Mouse (Mus musculus) frontal cortex, adult 2 months (tissue): ENCODE data around the gene Cbx7. TPM values are rescaled to one million over a fixed set of nuclear protein-coding genes. Genes with fewer than 3 reads are reported as not detected.
A peak's percentile ranks its signal among the peaks of the same experiment; 100 is the strongest.
"Not testable (repeated sequence)": the region's sequence is repeated elsewhere in the genome, so short reads cannot be mapped to it uniquely, and the experiment has no call there.

ENCODE experiments used
- DNase-seq, 2 experiments: peaks; one replicate each; pipeline ENCODE4 v3.0.0; 2022; ENCODE audit warnings: low spot score in 1 of 2; ENCODE audit errors: extremely low spot score in 1 of 2
- polyA plus RNA-seq: library from polyadenylated mRNA; depleted of rRNA; stranded (reverse); fragments of >200 nt; gene quantifications from 2 replicates; pipeline ENCODE4 v1.2.3, GENCODE M21; 2012

Cbx7 gene
- polyA plus RNA-seq, 1 experiment = 58.6 TPM

- no peak for DNase-seq
These were observed 19.7 kb downstream of the Cbx7 start for GRCm38 (mm10) chr15:79951226-79951625.

GRCm38 (mm10) chr15:79950250-79951025 is 20.5 kb downstream of the Cbx7 start:
- peak in 1 of 2 experiments; percentile 57 for DNase-seq

- no peak for DNase-seq
These were observed 23.2 kb downstream of the Cbx7 start for GRCm38 (mm10) chr15:79947681-79948080.

- DNase-seq = no peak
These were observed 24.1 kb downstream of the Cbx7 start for GRCm38 (mm10) chr15:79946790-79947189.

- peak; percentile 70 to 95 for DNase-seq
These were observed 24.9 kb downstream of the Cbx7 start for GRCm38 (mm10) chr15:79946022-79946421.

GRCm38 (mm10) chr15:79944948-79945347 is 26.0 kb downstream of the Cbx7 start:
- DNase-seq = no peak

- DNase-seq = no peak
These were observed 27.3 kb downstream of the Cbx7 start for GRCm38 (mm10) chr15:79943584-79943983.

- DNase-seq = no peak
These were observed 28.4 kb downstream of the Cbx7 start for GRCm38 (mm10) chr15:79942541-79942940.

GRCm38 (mm10) chr15:79940932-79941331 is 30.0 kb downstream of the Cbx7 start:
- no peak for DNase-seq

- DNase-seq = no peak
These were observed 31.0 kb downstream of the Cbx7 start for GRCm38 (mm10) chr15:79939913-79940312.

GRCm38 (mm10) chr15:79939501-79939900 is 31.4 kb downstream of the Cbx7 start:
- DNase-seq = not testable (repeated sequence)

- no peak for DNase-seq
These were observed 31.9 kb downstream of the Cbx7 start for GRCm38 (mm10) chr15:79939020-79939419.

- DNase-seq = no peak
These were observed 34.6 kb downstream of the Cbx7 start for GRCm38 (mm10) chr15:79936374-79936751.

- DNase-seq = no peak
These were observed 35.1 kb downstream of the Cbx7 start for GRCm38 (mm10) chr15:79935654-79936373.

- DNase-seq = no peak
These were observed 36.1 kb downstream of the Cbx7 start for GRCm38 (mm10) chr15:79934776-79935175.

- DNase-seq = no peak
These were observed 37.0 kb downstream of the Cbx7 start for GRCm38 (mm10) chr15:79933670-79934514.

GRCm38 (mm10) chr15:79933052-79933669 is 37.8 kb downstream of the Cbx7 start:
- DNase-seq = no peak

- DNase-seq = peak; percentile 81 to 95
These were observed 38.5 kb downstream of the Cbx7 start for GRCm38 (mm10) chr15:79932323-79932987.

GRCm38 (mm10) chr15:79931496-79932141 is 39.3 kb downstream of the Cbx7 start:
- DNase-seq = no peak

- no peak for DNase-seq
These were observed 41.2 kb downstream of the Cbx7 start for GRCm38 (mm10) chr15:79929734-79930133.
